Mouse (Mus musculus) lung, embryonic 14.5 days (tissue): ENCODE measurements around the gene Mmp7. TPM values are rescaled to one million over a fixed set of nuclear protein-coding genes. Genes with fewer than 3 reads are reported as not detected.

Source experiments
- ATAC-seq: fragments of 200-750 bp; cut with Nextera tagmentation; 2 replicates; pipeline ENCODE4 v1.8.0; 2017; ENCODE audit warnings: mild to moderate bottlenecking, moderate TSS enrichment, moderate library complexity; ENCODE audit not compliant: insufficient read depth
- DNase-seq: peaks from one replicate; pipeline ENCODE4 v3.0.0-alpha.2; 2015
- H3K27ac ChIP-seq: fragments of 300-500 bp; sonication (generic); 2 replicates; pipeline ENCODE4 v1.5.1; 2014; ENCODE audit warnings: low read depth, mild to moderate bottlenecking, moderate library complexity
- H3K27me3 ChIP-seq: fragments of 300-500 bp; sonication (generic); 2 replicates; pipeline ENCODE4 v1.6.1; 2014; ENCODE audit warnings: low read length, control low read depth; ENCODE audit not compliant: insufficient read depth
- H3K36me3 ChIP-seq: fragments of 300-500 bp; sonication (generic); 2 replicates; pipeline ENCODE4 v1.6.1; 2014; ENCODE audit warnings: control low read depth; ENCODE audit not compliant: insufficient read depth
- H3K4me1 ChIP-seq: fragments of 300-500 bp; sonication (generic); 2 replicates; pipeline ENCODE4 v1.6.1; 2014; ENCODE audit warnings: antibody characterized with exemption, control low read depth; ENCODE audit not compliant: insufficient read depth
- H3K4me2 ChIP-seq: fragments of 300-500 bp; sonication (generic); 2 replicates; pipeline ENCODE4 v1.6.1; 2014; ENCODE audit warnings: mild to moderate bottlenecking
- H3K4me3 ChIP-seq: fragments of 300-500 bp; sonication (generic); 2 replicates; pipeline ENCODE4 v1.5.1; 2014; ENCODE audit warnings: low read depth, low read length
- H3K9ac ChIP-seq: fragments of 300-500 bp; sonication (generic); 2 replicates; pipeline ENCODE4 v1.6.1; 2014
- H3K9me3 ChIP-seq: fragments of 300-500 bp; sonication (generic); 2 replicates; pipeline ENCODE4 v1.6.1; 2016; ENCODE audit warnings: low read depth, low read length, control low read depth
- CTCF ChIP-seq: IDR thresholded peaks from 2 replicates; pipeline ENCODE4 v1.5.1; 2016; ENCODE audit warnings: antibody characterized with exemption, low read depth
- WGBS: fragments of 180-500 bp; shearing (Covaris S2); extraction: QIAGEN DNeasy Blood & Tissue Kit; methylation state at CpG from one replicate; pipeline ENCODE4 v1.1.7; 2014; 5-methylcytosine and 5-hydroxymethylcytosine counted together
- polyA plus RNA-seq: library from polyadenylated mRNA; unstranded; fragments of >200 nt; fragmentation: Nextera tagmentation; extraction: Ambion mirVana; gene quantifications from 2 replicates; pipeline ENCODE4 v1.2.1, GENCODE M21; 2014

Gene Mmp7
- polyA plus RNA-seq, 1 experiment from 2014 or later = 0.17 TPM

GRCm38 (mm10) chr9:7669674-7670073 lies 22.2 kb upstream of the Mmp7 start:
- no peak overlapping the region for H3K27ac ChIP-seq
- WGBS = 70% methylated on average over 1 of the region's 1 CpGs
- no peak overlapping the region for H3K9ac ChIP-seq
- H3K4me1 ChIP-seq = no peaks in the 10 kb centered on the region
- no peaks in the 10 kb centered on the region for H3K9me3 ChIP-seq
- ATAC-seq = no peak
- H3K27me3 ChIP-seq = no peaks in the 10 kb centered on the region
- no peak for TF ChIP-seq CTCF
- no peak overlapping the region for H3K4me2 ChIP-seq
- DNase-seq = no peak
- H3K36me3 ChIP-seq = no peaks in the 10 kb centered on the region
- H3K4me3 ChIP-seq = no peak overlapping the region

GRCm38 (mm10) chr9:7672985-7673384 lies 18.9 kb upstream of the Mmp7 start:
- H3K9ac ChIP-seq = no peak overlapping the region
- no peak for ATAC-seq
- no peak overlapping the region for H3K4me2 ChIP-seq
- no peak overlapping the region for H3K27ac ChIP-seq
- H3K4me3 ChIP-seq = no peak overlapping the region
- no peaks in the 10 kb centered on the region for H3K4me1 ChIP-seq
- 77% methylated on average over 9 of the region's 9 CpGs for WGBS
- DNase-seq = no peak
- H3K27me3 ChIP-seq = no peaks in the 10 kb centered on the region
- no peaks in the 10 kb centered on the region for H3K36me3 ChIP-seq
- TF ChIP-seq CTCF = no peak
- no peaks in the 10 kb centered on the region for H3K9me3 ChIP-seq

- no peaks in the 10 kb centered on the region for H3K27me3 ChIP-seq
- TF ChIP-seq CTCF = no peak
- no peak for DNase-seq
- no peaks in the 10 kb centered on the region for H3K9me3 ChIP-seq
- no peaks in the 10 kb centered on the region for H3K36me3 ChIP-seq
- H3K27ac ChIP-seq = no peak overlapping the region
- no peak overlapping the region for H3K4me3 ChIP-seq
- H3K4me1 ChIP-seq = no peaks in the 10 kb centered on the region
- H3K4me2 ChIP-seq = no peak overlapping the region
- no peak for ATAC-seq
- no peak overlapping the region for H3K9ac ChIP-seq
- 76% methylated on average over 2 of the region's 2 CpGs for WGBS
Measured at GRCm38 (mm10) chr9:7678154-7678837, 13.6 kb upstream of the Mmp7 start.

GRCm38 (mm10) chr9:7682081-7682618 lies 9.7 kb upstream of the Mmp7 start:
- TF ChIP-seq CTCF = no peak
- no peaks in the 10 kb centered on the region for H3K4me1 ChIP-seq
- no peak overlapping the region for H3K27ac ChIP-seq
- H3K36me3 ChIP-seq = no peaks in the 10 kb centered on the region
- H3K9ac ChIP-seq = no peak overlapping the region
- no peak overlapping the region for H3K4me3 ChIP-seq
- no peaks in the 10 kb centered on the region for H3K27me3 ChIP-seq
- no peak for DNase-seq
- ATAC-seq = no peak
- no peak overlapping the region for H3K4me2 ChIP-seq
- WGBS = 68% methylated on average over 9 of the region's 9 CpGs
- H3K9me3 ChIP-seq = no peaks in the 10 kb centered on the region

GRCm38 (mm10) chr9:7686024-7686423 lies 5.9 kb upstream of the Mmp7 start:
- Histone ChIP-seq H3K36me3 (no peaks in the 10 kb centered on the region), H3K4me3 (no peak overlapping the region), H3K9ac (no peak overlapping the region), H3K9me3 (no peaks in the 10 kb centered on the region), H3K4me1 (no peaks in the 10 kb centered on the region), H3K4me2 (no peak overlapping the region), H3K27me3 (no peaks in the 10 kb centered on the region), H3K27ac (no peak overlapping the region)
- ATAC-seq (no peak), DNase-seq (no peak)
- 78% methylated on average over 2 of the region's 2 CpGs for WGBS
- no peak for TF ChIP-seq CTCF

- TF ChIP-seq CTCF = no peak
- DNase-seq (peak; percentile 1), ATAC-seq (no peak)
- Histone ChIP-seq H3K36me3 (no peaks in the 10 kb centered on the region), H3K4me2 (no peak overlapping the region), H3K9me3 (no peaks in the 10 kb centered on the region), H3K27me3 (no peaks in the 10 kb centered on the region), H3K27ac (no peak overlapping the region), H3K4me1 (no peaks in the 10 kb centered on the region), H3K9ac (no peak overlapping the region), H3K4me3 (no peak overlapping the region)
- WGBS = 39% methylated on average over 6 of the region's 6 CpGs
Measured at GRCm38 (mm10) chr9:7689799-7690198, 2.1 kb upstream of the Mmp7 start.

- H3K4me2 ChIP-seq = no peak overlapping the region
- H3K36me3 ChIP-seq = no peaks in the 10 kb centered on the region
- no peaks in the 10 kb centered on the region for H3K9me3 ChIP-seq
- no peak overlapping the region for H3K9ac ChIP-seq
- H3K27ac ChIP-seq = no peak overlapping the region
- H3K4me3 ChIP-seq = no peak overlapping the region
- ATAC-seq (no peak), DNase-seq (no peak)
- no peak for TF ChIP-seq CTCF
- no peaks in the 10 kb centered on the region for H3K27me3 ChIP-seq
- 75% methylated on average over 3 of the region's 3 CpGs for WGBS
- no peaks in the 10 kb centered on the region for H3K4me1 ChIP-seq
Measured at GRCm38 (mm10) chr9:7693961-7694360, 2.1 kb downstream of the Mmp7 start.
